Mouse (Mus musculus): ENCODE measurements around the gene Ablim2. TPM values are rescaled to one million over a fixed set of nuclear protein-coding genes. Genes with fewer than 3 reads are reported as not detected.

Ablim2 gene
- total RNA-seq, 1 experiment from 2014 or later = 3.7 TPM

DNA sequence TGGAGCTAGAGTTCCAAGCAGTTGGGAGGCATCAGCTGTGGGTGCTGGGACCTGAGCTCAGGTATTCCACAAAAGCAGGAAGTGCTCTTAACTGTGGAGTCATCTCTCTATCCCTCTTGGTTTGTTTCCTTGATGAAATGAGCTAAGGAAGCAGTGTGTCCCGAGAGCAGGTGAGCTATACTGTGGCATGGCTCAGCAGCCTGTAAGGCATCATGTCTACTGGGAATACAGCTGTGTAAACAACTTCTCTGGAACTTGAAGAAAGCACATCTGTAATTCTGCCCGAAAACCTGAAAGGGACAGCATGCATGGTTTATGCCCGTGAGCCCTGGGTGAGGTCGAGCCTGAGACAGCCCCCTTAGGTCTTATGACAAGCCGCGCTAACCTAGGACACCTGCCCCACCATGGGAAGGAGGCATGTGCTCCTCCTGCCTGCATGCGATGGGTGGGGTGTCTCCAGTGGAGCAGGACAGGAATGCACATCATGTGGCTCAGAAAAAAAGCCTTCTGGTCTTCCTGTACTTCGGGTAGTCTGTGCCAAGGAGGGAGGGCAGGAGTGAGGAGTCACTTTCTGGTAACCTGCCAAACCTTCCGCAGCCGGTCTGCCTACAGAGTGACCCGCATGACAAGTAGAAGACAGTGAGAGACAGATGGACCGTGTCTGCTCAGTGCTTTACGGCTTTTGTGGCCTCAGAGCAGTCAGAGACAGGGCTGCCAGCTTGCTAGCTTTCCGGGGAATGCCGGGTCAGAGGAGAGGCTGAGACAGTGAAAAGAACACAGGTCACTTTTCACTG is 150.2 kb downstream of the Ablim2 start:
- no peak for ATAC-seq (replicated peaks in 1 of 2; ENCODE audit: insufficient read depth in 1 of 2, low FRiP score in 2 of 2, low TSS enrichment in 1 of 2, low read depth in 1 of 2, poor library complexity in 2 of 2, severe bottlenecking in 2 of 2)

DNA sequence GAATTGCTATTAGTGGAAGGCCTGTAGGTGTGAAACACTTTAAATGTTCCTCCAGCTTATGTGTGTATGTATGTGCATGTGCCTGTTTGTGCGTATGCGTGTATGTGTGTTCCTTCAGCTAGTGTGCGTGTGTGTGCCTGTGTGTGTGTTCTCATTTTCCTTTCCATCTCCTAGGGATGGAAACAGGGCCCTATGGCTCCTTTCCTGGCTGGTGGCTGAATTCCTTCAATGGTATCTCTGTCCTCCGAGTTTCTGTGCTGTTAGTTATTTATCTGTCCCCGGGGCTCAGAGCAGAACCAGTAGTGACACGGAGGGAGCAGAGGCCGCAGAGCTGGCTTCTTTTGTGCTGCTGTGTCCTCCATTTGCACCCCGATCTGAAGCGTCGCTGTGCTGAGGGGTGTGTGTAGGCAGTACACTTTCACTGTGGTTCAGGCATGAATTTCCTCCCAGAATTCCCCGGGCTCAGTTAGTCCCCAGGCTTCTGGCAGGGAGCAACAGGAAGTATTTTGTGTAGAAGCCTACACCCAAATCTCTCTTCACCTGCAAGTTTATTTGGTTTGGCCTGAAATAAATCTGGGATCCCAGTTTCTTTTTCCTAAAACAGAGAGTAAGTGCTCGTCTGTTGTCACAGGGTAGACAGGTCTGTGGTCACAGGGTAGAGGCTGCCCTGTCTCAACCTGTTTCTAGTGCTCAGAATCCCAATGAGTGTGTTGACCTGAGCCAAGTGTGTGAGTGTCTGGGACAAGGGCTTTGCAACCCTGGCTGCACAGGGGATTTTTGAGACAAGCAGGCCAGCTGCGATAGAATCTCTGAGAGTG is 151.2 kb downstream of the Ablim2 start:
- ATAC-seq (replicated peaks in 1 of 2; ENCODE audit: insufficient read depth in 1 of 2, low FRiP score in 2 of 2, low TSS enrichment in 1 of 2, low read depth in 1 of 2, poor library complexity in 2 of 2, severe bottlenecking in 2 of 2) = no peak

DNA sequence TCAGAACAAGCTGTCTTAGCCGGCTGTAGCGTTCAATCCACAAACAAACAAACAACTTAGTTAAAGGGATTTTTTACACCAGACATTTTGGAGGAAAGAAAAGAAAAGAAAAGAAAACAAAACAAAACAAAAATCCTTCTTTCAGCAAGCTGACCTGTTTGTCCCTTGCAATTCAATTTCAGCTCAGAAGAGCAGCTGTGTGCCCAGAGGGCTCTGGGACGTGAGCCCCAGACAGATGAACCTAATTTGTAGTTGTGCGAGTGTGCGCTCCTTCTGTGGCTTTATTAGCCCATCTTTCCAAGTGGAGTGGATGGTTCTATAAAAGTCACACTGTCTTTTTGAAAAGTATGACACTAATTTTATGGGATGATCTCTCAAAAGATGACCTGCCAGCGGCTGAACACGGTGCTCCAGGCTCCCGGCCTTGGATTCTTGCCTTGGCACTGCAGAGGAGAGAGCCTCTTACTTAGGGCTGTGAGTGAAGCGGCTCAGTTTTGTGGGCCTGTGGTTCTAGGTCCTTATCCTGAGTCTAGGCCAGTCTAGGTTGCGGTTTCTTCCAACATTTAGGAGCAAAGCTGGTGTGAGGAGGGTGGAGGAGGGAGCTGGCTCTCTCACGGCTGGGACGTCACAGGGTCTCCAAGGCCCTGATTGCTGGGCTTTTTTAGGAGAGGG is 158.1 kb downstream of the Ablim2 start:
- no peak for ATAC-seq (replicated peaks in 1 of 2; ENCODE audit: insufficient read depth in 1 of 2, low FRiP score in 2 of 2, low TSS enrichment in 1 of 2, low read depth in 1 of 2, poor library complexity in 2 of 2, severe bottlenecking in 2 of 2)

DNA sequence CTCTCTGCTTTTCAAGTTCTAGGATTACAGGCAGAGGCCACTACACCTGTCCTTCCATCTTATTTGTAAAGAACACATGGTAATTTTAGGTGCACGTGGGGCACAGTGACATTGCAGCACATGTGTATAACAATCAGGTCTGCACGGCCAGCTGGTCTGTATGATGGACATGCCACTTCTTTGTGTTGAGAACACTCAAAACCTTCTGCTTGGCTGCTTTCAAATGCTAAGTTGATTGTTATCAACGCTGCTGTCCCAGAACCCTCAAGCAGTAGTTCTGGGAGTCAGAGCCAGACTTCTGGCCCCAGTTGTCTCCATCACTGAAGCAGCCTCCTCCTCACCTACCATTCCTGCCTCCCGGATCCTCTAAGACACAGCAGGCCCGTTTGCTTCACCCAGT is 159.0 kb downstream of the Ablim2 start:
- no peak for ATAC-seq (replicated peaks in 1 of 2; ENCODE audit: insufficient read depth in 1 of 2, low FRiP score in 2 of 2, low TSS enrichment in 1 of 2, low read depth in 1 of 2, poor library complexity in 2 of 2, severe bottlenecking in 2 of 2)

DNA sequence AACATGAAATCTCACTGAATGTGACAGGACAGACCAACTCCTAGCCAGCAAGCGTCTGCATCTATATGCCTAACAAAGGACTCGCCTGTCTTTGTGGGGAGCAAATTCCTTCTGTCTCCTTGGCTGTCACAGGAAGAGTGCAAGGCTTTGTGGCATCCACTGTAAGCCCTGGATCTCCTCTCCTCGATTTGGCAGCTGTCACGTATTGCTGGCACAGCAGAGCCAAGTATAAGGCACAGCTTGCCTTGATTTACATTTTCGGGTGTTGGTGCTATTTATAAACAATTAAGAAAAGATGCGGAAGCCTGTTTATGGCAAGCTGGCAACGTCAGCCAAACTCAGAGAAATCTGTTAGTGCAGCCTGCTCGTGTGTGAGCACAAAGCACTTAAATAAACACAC is 160.7 kb downstream of the Ablim2 start:
- no peak for ATAC-seq (replicated peaks in 1 of 2; ENCODE audit: insufficient read depth in 1 of 2, low FRiP score in 2 of 2, low TSS enrichment in 1 of 2, low read depth in 1 of 2, poor library complexity in 2 of 2, severe bottlenecking in 2 of 2)

DNA sequence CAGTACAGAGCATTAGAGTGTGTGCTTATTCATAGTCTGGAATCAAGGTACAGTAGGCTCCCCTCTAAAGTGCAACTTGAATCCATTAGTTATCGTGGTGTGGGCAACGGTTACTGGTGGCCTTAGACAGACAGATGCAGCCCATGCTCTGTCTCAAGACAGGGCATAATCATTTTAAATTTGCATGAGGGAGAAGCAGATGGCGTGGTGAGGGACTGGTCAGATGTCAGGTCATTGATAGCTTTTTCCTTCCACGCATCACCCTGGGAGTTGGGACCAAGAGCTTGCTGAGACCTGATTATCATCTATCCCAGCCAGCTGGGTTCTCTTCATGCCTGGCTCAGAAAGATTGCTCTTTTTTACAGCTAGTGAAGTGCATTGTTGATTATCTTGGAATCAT is 162.4 kb downstream of the Ablim2 start:
- ATAC-seq (replicated peaks in 1 of 2; ENCODE audit: insufficient read depth in 1 of 2, low FRiP score in 2 of 2, low TSS enrichment in 1 of 2, low read depth in 1 of 2, poor library complexity in 2 of 2, severe bottlenecking in 2 of 2) = no peak

DNA sequence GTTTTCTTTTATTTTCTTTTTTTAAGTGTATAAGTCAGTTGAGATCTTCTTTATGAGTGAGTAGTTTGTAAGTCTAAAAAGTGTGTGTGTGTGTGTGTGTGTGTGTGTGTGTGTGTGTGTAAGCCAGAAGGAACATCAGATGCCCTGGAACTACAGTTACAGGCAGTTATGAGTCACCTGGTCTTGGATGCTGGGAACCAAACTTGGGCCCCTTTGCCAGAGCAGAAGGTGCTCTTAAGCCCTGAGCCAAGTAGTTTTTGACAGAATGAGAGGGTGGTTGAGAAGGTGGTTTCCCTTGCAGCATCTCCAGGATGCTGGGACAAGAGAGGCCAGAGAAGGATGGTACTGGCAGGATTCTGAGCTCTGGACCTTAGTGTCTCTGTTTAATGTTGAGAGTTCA is 162.9 kb downstream of the Ablim2 start:
- no peak for ATAC-seq (replicated peaks in 1 of 2; ENCODE audit: insufficient read depth in 1 of 2, low FRiP score in 2 of 2, low TSS enrichment in 1 of 2, low read depth in 1 of 2, poor library complexity in 2 of 2, severe bottlenecking in 2 of 2)

DNA sequence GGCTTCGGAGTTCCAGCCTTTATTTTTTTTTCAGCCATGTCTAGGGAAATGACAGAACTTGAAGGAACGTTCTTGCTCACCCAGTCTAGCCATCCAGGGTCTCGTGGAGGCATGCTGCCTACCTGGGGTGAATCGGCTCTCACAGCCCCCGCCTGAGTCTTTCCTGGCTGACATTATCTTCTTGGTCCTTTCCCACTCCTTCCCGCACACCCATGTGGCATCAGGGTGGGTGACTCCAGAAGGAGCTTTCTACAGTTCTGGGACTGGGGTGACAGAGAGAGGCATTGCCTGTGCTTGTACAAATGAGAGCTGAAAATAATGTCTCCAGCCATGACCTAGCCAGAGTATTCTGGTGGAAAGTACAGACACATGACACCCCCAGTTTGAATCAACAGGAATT is 163.5 kb downstream of the Ablim2 start:
- no peak for ATAC-seq (replicated peaks in 1 of 2; ENCODE audit: insufficient read depth in 1 of 2, low FRiP score in 2 of 2, low TSS enrichment in 1 of 2, low read depth in 1 of 2, poor library complexity in 2 of 2, severe bottlenecking in 2 of 2)

DNA sequence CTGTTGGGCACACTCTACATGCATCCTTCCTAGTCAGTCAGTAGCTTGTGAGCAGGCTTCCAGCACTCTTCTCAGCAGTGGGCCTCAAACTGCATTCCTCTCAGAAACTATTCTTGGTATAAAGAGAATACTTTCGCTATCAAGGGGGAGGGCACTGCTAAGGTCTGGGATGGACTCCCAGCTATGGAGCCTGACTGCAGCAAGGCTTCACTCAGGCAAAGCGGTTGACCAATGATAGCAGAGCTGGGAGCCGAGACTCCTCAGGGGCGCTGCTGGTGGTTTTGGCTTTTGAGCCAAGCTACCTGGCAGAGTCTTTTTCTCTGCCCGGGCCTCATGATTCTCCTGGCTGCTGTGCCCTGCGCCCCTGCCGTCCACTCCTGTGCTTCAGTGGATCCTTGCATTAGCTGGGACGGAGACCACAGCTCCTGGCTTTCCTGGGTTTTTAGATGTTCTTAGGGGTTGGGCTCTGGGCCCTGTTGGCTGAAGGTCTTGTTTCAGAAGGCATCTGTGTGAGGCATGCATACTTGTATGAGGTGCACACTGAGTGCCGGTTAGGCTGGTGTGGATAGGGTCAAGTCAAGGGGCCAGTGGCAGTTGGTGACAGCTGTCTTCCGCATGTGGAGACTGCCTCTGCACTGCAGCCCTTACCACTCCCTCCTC is 164.0 kb downstream of the Ablim2 start:
- ATAC-seq (replicated peaks in 1 of 2; ENCODE audit: insufficient read depth in 1 of 2, low FRiP score in 2 of 2, low TSS enrichment in 1 of 2, low read depth in 1 of 2, poor library complexity in 2 of 2, severe bottlenecking in 2 of 2) = peak; percentile 27 to 44; a peak in 2 of 4 replicates

DNA sequence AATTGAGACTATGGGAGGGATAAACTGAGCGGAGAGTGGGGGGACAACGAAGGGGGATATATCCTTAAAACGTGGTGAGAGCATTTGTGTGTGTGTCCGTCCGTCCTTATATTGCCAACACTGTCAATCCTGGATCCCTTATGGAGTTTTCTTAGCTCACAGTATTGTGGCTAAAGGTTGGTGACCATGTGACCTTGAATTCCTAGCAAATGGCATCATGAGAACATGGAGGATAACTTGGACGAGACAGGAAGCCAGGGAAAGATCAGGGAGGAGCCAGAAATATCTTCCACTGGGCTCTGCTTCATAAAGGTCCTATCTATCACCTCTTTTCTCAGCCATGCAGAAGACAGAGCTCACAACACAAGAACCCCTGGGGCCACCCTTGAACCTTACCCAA is 165.8 kb downstream of the Ablim2 start:
- ATAC-seq (replicated peaks in 1 of 2; ENCODE audit: insufficient read depth in 1 of 2, low FRiP score in 2 of 2, low TSS enrichment in 1 of 2, low read depth in 1 of 2, poor library complexity in 2 of 2, severe bottlenecking in 2 of 2) = no peak

DNA sequence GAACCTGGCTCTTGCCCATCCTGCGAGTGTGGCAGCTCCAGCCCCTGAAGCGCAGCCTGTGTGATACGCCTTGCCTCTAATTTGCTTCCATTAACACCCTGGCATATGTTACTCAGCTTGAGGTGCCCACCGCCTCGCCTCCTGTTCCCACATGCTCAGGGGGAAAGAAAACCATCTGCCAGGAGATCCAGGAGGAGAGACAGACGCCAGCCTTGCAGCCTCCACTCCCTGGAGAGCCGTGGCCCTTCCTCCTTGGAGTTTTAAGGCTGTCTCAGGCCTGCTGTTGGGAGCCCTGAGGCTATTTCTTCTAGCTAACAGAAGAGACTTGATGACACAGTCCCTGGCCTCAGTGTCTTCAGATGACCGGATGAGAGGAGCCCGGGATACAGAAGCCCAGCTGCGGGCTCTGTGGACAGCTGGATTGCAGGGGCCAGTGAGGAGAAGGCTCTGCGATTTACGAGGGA is 167.5 kb downstream of the Ablim2 start:
- ATAC-seq (replicated peaks in 1 of 2; ENCODE audit: insufficient read depth in 1 of 2, low FRiP score in 2 of 2, low TSS enrichment in 1 of 2, low read depth in 1 of 2, poor library complexity in 2 of 2, severe bottlenecking in 2 of 2) = no peak

DNA sequence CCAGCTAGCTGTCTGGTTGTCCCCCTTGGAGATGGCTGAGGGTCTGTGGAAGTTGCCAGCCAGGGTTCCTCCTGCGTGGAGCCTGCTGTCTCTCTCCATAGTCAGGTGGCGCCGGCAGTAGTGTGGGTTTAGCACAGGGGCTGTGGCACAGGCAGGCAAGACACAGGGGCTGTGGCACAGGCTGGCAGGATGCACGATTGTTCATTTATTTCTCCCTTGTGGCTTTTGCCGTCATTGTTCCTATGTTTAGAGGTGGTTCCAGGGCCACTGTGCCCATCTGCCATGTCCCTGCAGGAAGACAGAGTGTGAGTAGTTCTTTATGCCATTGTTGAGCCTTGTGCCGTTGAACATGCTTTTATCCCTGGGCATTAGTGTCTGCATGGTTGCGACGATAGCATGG is 168.8 kb downstream of the Ablim2 start:
- ATAC-seq (replicated peaks in 1 of 2; ENCODE audit: insufficient read depth in 1 of 2, low FRiP score in 2 of 2, low TSS enrichment in 1 of 2, low read depth in 1 of 2, poor library complexity in 2 of 2, severe bottlenecking in 2 of 2) = no peak

DNA sequence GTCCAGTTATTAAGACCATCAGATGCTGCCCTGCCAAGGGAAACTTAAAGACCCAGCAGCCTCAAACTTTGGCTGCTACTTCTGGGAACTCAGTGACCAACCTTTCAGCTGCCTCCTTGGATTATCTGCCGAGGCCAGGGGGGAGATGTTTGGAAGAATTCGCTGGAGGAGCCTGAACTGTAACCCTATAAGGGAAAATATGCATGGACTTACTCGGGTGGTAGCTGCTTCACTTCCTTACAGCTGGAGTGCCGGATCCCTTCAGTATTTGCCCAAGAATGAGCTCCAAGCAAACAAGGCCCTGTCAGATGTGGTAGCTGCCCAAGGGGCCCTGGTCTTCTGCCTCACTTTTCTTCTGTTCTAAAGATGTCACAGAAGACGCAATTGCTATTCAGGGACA is 173.6 kb downstream of the Ablim2 start:
- no peak for ATAC-seq (replicated peaks in 1 of 2; ENCODE audit: insufficient read depth in 1 of 2, low FRiP score in 2 of 2, low TSS enrichment in 1 of 2, low read depth in 1 of 2, poor library complexity in 2 of 2, severe bottlenecking in 2 of 2)

DNA sequence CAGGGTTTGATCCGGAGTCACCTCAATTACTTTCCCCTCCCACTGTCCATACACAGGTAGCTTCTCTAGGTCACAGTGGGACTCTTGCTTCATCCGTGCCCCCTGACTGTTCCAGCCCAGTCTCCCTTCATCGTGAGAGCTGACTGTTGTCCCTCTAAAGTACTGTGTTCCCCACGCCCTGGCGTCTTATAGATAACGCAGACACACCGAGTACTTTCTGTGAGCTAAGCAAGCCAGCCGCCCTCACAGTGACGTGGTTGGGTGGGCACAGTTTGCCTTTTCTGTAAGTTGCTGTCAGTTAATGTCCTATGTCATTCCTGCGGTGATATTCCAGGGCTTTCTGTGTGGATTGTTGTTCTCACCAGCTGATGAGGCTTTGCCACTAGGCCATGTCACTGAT is 175.4 kb downstream of the Ablim2 start:
- no peak for ATAC-seq (replicated peaks in 1 of 2; ENCODE audit: insufficient read depth in 1 of 2, low FRiP score in 2 of 2, low TSS enrichment in 1 of 2, low read depth in 1 of 2, poor library complexity in 2 of 2, severe bottlenecking in 2 of 2)

Data from hematopoietic stem cell, adult 5-6 weeks (primary cell).